Mouse (Mus musculus) olfactory bulb, adult 2 months (tissue): Measurements from ENCODE around the gene Foxl1. TPM values are rescaled to one million over a fixed set of nuclear protein-coding genes. Genes with fewer than 3 reads are reported as not detected.
"Not testable (repeated sequence)": the region's sequence is repeated elsewhere in the genome, so short reads cannot be mapped to it uniquely, and the experiment has no call there.

ENCODE experiments used
- H3K27ac ChIP-seq: fragments of 200-500 bp; 2 replicates; pipeline ENCODE4 v1.5.1; 2012; ENCODE audit warnings: low read depth, low read length; ENCODE audit not compliant: insufficient read depth
- H3K4me1 ChIP-seq: fragments of 200-500 bp; 2 replicates; pipeline ENCODE4 v1.6.1; 2012; ENCODE audit warnings: low read length; ENCODE audit not compliant: control insufficient read depth, insufficient read depth
- H3K4me3 ChIP-seq: fragments of 200-500 bp; 2 replicates; pipeline ENCODE4 v1.5.1; 2012; ENCODE audit warnings: mild to moderate bottlenecking, low read depth, low read length, moderate library complexity; ENCODE audit not compliant: insufficient read depth
- CTCF ChIP-seq: fragments of 200-500 bp; IDR thresholded peaks from 2 replicates; pipeline ENCODE4 v1.5.1; 2012; ENCODE audit warnings: low read depth, mild to moderate bottlenecking, low read length, moderate library complexity; ENCODE audit not compliant: insufficient read depth
- POLR2A ChIP-seq: fragments of 200-500 bp; IDR thresholded peaks from 2 replicates; pipeline ENCODE4 v1.6.1; 2012; ENCODE audit warnings: mild to moderate bottlenecking, low read depth, low read length, moderate library complexity; ENCODE audit not compliant: insufficient read depth
- WGBS: fragments of 180-500 bp; shearing (Covaris S2); methylation state at CpG from one replicate; pipeline ENCODE4 v1.1.7; 2018; 5-methylcytosine and 5-hydroxymethylcytosine counted together
- polyA plus RNA-seq: library from polyadenylated mRNA; stranded (reverse); fragments of >200 nt; gene quantifications from 2 replicates; pipeline ENCODE4 v1.2.4, GENCODE M21; 2012; ENCODE audit warnings: low replicate concordance; ENCODE audit not compliant: missing spikeins, insufficient read depth, insufficient read length

The Foxl1 gene
- polyA plus RNA-seq, 1 experiment, result not detected

GRCm38 (mm10) chr8:121128531-121129264 lies 958 bp downstream of the Foxl1 start:
- Histone ChIP-seq H3K4me1 (peaks cover 12% of the 10 kb centered on the region), H3K27ac (no peak overlapping the region), H3K4me3 (no peak overlapping the region)
- WGBS, result 5% methylated on average over 55 of the region's 55 CpGs
- TF ChIP-seq CTCF (no peak), POLR2A (no peak)

GRCm38 (mm10) chr8:121129265-121129940 lies 1.7 kb downstream of the Foxl1 start:
- TF ChIP-seq CTCF, result no peak
- no peak for TF ChIP-seq POLR2A
- Histone ChIP-seq H3K4me1 (peaks cover 12% of the 10 kb centered on the region), H3K4me3 (no peak overlapping the region), H3K27ac (no peak overlapping the region)
- 27% methylated on average over 16 of the region's 16 CpGs for WGBS

GRCm38 (mm10) chr8:121130522-121130921 lies 2.8 kb downstream of the Foxl1 start:
- TF ChIP-seq CTCF, result no peak
- no peak for TF ChIP-seq POLR2A
- Histone ChIP-seq H3K4me1 (peaks cover 12% of the 10 kb centered on the region), H3K4me3 (no peak overlapping the region), H3K27ac (no peak overlapping the region)
- WGBS, result 34% methylated on average over 5 of the region's 5 CpGs

GRCm38 (mm10) chr8:121132961-121133513 lies 5.3 kb downstream of the Foxl1 start:
- WGBS, result 78% methylated on average over 5 of the region's 5 CpGs
- TF ChIP-seq CTCF (no peak), POLR2A (no peak)
- H3K27ac ChIP-seq, result no peak overlapping the region
- peaks cover 8% of the 10 kb centered on the region for H3K4me1 ChIP-seq
- H3K4me3 ChIP-seq, result no peak overlapping the region

- 92% methylated on average over 10 of the region's 10 CpGs for WGBS
- Histone ChIP-seq H3K27ac (no peak overlapping the region), H3K4me3 (no peak overlapping the region), H3K4me1 (no peaks in the 10 kb centered on the region)
- TF ChIP-seq POLR2A (no peak), CTCF (no peak)
Observed at GRCm38 (mm10) chr8:121134102-121134501, 6.4 kb downstream of the Foxl1 start.

- Histone ChIP-seq H3K4me3 (no peak overlapping the region), H3K27ac (no peak overlapping the region), H3K4me1 (no peaks in the 10 kb centered on the region)
- TF ChIP-seq CTCF, result no peak
- TF ChIP-seq POLR2A, result no peak
- 90% methylated on average over 11 of the region's 11 CpGs for WGBS
Observed at GRCm38 (mm10) chr8:121134512-121134911, 6.8 kb downstream of the Foxl1 start.

GRCm38 (mm10) chr8:121136856-121137255 lies 9.1 kb downstream of the Foxl1 start:
- TF ChIP-seq CTCF (no peak), POLR2A (no peak)
- H3K27ac ChIP-seq, result no peak overlapping the region
- WGBS, result 94% methylated on average over 6 of the region's 6 CpGs
- no peak overlapping the region for H3K4me3 ChIP-seq
- H3K4me1 ChIP-seq, result no peaks in the 10 kb centered on the region

GRCm38 (mm10) chr8:121145457-121146134 lies 17.9 kb downstream of the Foxl1 start:
- not testable (repeated sequence) for H3K27ac ChIP-seq, H3K4me1 ChIP-seq, H3K4me3 ChIP-seq
- WGBS, result 80% methylated on average over 6 of the region's 6 CpGs

GRCm38 (mm10) chr8:121148573-121149083 lies 20.9 kb downstream of the Foxl1 start:
- TF ChIP-seq POLR2A, result no peak
- no peak for TF ChIP-seq CTCF
- H3K27ac ChIP-seq, result no peak overlapping the region
- H3K4me3 ChIP-seq, result no peak overlapping the region
- H3K4me1 ChIP-seq, result no peaks in the 10 kb centered on the region
- WGBS, result 56% methylated on average over 8 of the region's 8 CpGs
